Mouse (Mus musculus): ENCODE results near the gene Sept8.
"Not testable (repeated sequence)": the region's sequence is repeated elsewhere in the genome, so short reads cannot be mapped to it uniquely, and the experiment has no call there.

The Sept8 gene

GRCm38 (mm10) chr11:53525461-53525860 lies 6.4 kb downstream of the Sept8 start:
- DNase-seq (ENCODE audit: low spot score in 2 of 2): no peak

- no peak for DNase-seq (ENCODE audit: low spot score in 2 of 2)
These were observed 9.6 kb downstream of the Sept8 start for GRCm38 (mm10) chr11:53528397-53529252.

DNA sequence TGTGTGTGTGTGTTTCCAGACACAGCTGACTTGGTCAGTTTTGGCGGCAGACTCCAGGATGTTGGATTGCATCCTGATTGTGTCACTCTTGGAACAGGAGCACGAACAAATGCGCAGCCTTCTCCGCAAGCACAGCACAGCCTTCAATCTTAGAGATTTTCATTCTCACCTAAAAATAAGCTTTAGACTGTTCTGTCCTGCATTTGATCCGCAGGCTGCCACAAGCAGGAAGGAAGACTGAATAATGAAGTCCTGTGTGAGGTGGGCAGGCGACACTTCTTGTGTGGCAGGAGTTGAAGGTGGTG lies 10.1 kb downstream of the Sept8 start:
- DNase-seq (ENCODE audit: low spot score in 2 of 2): no peak

DNA sequence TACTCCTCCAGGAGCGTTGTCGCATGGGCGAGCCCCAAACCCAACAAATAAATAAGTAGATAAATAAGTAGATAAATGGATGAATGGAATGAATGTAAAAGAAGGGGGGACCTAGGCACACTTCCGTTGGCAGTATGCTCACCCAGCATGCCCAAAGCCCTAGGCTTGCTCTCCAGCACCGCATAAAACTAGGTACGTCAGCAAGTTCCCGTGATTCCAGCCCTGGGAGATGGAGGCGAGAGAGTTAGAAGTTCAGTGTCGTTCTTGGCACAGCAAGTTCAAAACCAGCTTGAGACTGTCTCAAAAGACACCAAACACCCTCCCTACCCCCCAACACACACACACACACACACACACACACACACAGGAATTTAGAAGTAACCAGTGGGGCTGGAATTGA lies 10.9 kb downstream of the Sept8 start:
- no peak for DNase-seq (ENCODE audit: low spot score in 2 of 2)

DNA sequence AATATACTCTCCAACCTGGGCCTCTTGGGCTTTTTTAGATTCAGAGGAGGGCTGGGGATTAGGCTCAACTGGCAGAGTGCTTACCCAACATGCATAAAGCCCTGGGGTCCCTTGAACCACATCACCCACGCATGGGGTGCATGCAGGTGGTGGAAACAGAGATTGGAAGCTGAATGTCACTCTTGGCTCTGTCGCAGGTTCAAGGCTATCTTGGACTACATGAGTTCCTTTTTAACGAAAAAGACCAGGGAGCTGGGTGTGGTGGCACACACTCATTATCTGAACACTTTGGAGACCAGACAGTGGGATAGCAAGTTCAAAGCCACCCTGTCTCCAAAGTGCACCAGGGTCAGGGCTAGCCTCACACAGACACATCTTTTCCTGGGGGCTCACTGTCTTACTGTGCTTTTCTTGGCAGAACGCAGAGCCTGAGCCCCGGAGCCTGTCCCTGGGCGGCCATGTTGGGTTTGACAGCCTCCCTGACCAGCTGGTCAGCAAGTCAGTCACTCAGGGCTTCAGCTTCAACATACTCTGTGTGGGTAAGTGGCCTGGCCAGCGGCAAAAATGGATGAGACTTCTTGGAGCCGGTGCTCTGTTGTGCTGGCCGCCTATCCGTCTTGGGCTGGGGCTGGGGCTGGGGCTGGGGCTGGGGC lies 12.6 kb downstream of the Sept8 start:
- no peak for DNase-seq (ENCODE audit: low spot score in 2 of 2)

GRCm38 (mm10) chr11:53532231-53532620 lies 13.2 kb downstream of the Sept8 start:
- no peak for DNase-seq (ENCODE audit: low spot score in 2 of 2)

GRCm38 (mm10) chr11:53539002-53539491 lies 20.0 kb downstream of the Sept8 start:
- DNase-seq (ENCODE audit: low spot score in 2 of 2): no peak

DNA sequence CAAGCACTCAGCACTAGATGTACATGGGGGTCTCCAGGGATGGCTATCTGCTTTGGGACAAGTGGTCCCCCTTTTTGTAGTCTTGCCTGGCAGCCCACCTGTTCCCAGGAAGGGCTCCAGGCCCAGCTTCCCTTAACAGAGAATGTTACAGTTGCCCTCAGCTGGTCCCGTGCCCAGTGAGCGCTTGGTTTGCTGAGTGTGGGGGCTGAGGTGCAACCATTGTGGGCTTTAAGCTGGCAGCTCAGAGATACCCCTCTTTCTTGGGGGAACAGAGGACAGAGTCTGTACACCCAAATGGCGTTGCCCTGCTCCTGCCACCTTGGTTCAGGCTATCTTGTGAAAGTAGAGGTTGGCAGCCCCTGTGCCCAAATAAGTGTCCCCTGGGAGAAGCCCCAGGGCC lies 21.3 kb downstream of the Sept8 start:
- DNase-seq (ENCODE audit: low spot score in 2 of 2): no peak

GRCm38 (mm10) chr11:53541222-53541621 lies 22.2 kb downstream of the Sept8 start:
- DNase-seq (ENCODE audit: low spot score in 2 of 2): no peak

DNA sequence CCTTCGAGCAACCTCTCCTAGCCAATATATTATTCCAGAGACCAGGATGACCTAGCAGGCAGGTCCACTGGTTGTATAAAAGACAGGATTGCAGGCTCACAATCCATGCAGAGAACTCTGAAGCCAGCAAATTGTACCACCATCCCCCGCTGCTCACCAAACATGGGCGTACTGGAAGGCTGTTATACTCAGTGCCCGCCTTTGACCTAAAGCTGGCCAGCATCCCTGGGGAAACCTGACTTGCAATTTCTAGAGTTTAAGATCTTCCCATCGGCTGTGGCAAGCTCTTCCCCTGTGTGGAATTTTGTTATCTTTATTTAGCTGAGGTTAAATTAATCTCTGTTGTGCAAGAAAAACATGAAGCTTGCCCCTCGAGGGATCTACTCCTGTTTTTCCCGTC lies 24.0 kb downstream of the Sept8 start:
- no peak for DNase-seq (ENCODE audit: low spot score in 2 of 2)

DNA sequence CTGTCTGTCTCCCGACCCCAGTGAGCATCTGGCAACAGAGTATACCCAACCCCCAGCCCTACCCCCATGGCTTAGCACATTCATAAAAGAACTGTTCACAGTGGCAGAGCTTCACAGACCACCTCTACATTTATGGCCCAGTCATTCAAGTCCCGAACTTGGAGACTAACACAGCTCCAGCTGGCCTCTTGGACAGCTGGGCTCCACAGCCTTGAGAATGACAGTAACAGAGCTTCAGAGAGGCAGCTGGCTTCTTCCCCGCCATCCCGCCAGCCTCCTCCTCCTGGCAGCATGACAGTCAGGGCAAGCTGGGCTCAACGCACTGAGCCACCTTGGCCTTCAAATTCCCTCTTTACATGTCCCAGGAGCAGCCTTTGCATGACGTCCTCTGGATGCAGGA lies 27.2 kb downstream of the Sept8 start:
- no peak for DNase-seq (ENCODE audit: low spot score in 2 of 2)

DNA sequence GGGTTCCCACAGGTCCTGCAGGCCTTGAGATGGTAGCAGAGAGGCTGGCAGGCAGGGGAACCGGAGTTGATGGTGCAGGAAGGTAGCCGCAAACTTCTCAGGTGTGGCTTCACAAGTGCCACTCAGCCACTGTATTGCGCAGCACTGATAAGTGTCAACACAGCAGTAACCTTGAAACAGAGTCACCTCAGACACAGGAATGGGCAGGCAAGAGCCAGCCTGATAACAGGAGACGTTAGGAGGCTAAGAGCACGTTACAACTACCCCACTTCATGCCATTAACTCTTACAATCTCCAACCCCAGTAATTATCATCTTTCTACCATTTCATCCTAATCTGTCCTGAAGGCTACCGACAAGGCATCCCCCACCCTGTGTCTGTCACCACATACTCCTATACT lies 28.5 kb downstream of the Sept8 start:
- DNase-seq (ENCODE audit: low spot score in 2 of 2): no peak

GRCm38 (mm10) chr11:53548036-53548605 lies 29.1 kb downstream of the Sept8 start:
- no peak for DNase-seq (ENCODE audit: low spot score in 2 of 2)

GRCm38 (mm10) chr11:53550714-53551113 lies 31.7 kb downstream of the Sept8 start:
- no peak for DNase-seq (ENCODE audit: low spot score in 2 of 2)

DNA sequence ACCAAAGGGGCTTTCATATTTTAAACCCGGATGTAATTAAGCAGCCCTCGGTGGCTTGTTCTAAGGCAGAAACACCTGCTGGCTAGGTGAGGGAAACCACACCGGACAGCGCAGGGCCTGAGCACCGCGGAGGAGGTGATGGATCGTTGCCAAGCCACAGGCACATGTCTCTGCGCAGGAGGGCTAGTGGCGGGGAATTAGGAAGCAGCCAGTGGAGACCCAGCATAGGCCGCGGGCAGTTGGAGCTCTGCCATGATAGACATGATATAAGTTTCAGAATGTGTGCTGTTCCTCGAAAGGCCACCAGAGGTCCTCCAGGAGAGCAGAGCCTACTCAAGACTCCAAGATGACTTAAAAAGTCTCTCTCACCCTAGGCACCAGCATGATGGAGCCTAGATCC lies 32.7 kb downstream of the Sept8 start:
- DNase-seq (ENCODE audit: low spot score in 2 of 2): no peak

DNA sequence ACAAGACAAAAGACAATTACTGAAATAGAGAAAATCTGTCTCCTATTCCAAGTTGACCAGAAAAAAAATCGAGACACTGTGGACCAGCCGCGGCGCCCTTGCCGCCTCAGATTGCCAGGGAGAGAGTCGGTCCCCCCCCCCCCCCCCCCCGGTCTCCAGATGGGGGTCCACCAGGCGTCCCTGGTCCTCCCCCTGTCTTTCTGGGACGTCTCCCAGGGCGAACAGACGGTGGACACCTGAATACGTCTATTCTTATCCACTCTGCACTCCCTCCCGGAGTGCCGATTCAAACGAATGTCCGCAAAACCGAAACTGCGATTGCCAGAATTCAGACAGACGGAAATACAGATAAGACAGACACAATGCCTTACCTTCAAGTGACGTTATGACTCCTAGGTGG lies 37.5 kb downstream of the Sept8 start:
- DNase-seq (ENCODE audit: low spot score in 2 of 2): not testable (repeated sequence)

DNA sequence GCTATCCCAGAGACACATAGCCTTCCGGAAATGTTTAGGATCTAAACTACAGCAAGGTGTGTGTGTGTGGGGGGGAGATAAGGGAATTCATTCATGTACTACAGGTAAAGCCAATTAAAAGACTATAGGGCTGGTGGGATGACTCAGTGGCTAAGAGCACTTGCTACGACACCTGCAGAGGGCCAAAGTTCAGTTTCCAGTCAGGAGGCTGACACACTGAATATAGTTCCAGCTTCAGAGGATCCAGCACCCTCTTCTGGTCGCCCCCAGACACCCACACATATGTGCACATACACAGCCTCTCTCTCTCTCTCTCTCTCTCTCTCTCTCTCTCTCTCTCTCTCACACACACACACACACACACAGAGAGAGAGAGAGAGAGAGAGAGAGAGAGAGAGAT lies 38.9 kb downstream of the Sept8 start:
- DNase-seq (ENCODE audit: low spot score in 2 of 2): not testable (repeated sequence)

DNA sequence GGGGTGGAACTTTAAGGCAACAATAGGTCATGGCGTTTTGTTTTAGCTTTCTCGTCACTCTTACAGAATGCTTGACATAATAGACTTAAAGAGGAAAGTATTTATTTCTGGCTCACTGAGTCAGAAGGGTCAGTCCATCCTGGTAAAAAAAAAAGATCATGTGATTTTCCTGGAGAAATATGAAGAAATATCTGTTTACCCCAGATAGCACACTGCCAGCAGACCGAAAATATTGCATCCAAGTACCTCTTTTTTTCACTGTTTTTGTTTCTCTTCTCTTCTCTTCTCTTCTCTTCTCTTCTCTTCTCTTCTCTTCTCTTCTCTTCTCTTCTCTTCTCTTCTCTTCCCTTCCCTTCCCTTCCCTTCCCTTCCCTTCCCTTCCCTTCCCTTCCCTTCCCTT lies 40.9 kb downstream of the Sept8 start:
- DNase-seq (ENCODE audit: low spot score in 2 of 2): not testable (repeated sequence)

DNA sequence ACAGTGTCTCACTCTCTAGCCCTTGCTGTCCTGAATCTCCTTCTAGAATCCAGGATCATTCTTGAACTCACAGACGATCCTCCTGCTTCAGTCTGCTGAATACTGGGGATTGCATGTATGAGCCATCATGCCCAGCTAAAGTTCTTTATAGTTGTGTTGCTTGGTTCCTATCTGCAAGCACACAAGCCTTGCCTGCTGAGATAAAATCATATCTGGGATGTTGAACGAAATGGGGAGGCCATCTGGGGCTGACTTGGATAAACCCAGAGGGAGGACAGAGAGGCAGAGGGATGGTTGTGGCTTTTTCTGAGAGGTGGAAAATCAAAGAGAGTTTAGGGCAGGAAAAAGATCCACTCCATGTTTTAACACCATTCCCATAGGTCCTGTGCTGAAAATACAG lies 42.9 kb downstream of the Sept8 start:
- DNase-seq (ENCODE audit: low spot score in 2 of 2): no peak

DNA sequence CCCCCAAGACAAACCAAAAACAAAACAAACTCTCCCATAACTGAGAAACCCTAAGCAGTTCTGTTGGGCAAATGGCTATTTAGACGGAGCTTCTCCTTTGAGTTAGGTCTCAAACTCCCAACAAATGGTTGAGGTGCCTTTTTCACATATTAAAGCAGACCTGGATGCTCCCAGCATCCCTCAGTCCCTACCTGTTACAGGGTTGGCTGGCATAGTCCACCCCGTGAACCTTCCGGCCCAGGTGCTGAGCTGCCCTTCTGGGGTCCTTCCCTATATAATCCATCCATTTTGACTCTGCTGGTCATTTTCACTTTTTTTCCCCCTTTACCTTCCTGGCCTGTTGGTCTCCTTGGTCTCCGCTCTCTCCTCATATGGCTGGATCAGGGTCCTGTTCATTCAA lies 47.6 kb downstream of the Sept8 start:
- no peak for DNase-seq (ENCODE audit: low spot score in 2 of 2)

DNA sequence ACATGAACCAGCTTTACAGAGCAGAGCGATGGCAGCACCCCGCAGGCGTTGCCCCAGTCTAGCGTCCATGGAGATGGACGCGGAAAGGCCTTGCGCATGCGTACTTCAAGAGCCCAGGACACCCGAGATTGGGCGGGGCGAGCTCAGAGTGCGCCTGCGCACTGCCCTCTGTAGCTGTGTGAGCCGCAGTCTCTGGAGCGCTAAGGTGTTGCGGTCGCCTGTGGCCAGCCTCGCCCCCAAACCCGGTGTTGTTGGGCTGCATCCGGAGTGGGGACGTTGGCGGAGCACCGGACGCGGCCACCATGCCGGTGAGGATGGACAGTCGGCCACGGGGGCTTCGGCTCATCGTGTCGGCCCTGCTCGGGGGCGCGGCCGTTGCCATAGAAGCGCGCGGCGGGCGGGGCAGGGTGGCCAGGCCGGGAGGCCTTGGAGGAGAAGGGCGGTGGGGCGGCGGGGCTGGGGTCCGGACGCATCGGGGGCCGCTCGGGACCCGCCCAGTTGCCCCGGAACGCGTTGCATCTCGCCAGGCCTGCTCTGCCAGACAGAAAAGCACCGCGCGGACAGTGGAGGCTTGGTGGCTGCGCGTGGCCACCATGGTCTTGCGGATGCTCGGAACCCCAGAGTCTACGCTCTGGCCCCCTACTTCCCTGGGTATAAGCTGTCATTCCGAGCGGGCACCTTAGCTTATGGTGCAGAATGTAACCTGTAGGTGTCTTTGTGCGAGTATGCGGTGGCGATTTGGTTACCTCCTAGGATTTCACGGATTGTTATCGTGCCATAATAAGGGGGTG lies 48.4 kb downstream of the Sept8 start, which contains the start of gene Kif3a:
Gene Kif3a (plus strand): TSS at position 156 of the 791 bp plus-strand sequence.
- peak; percentile 92 to 95 for DNase-seq (ENCODE audit: low spot score in 2 of 2)

- DNase-seq (ENCODE audit: low spot score in 2 of 2): no peak
These were observed 61.5 kb downstream of the Sept8 start for GRCm38 (mm10) chr11:53580562-53580961.
